Mouse (Mus musculus) stomach, postnatal 0 days (tissue): ENCODE data around the gene Olfr287.

Experiments
- CTCF ChIP-seq: IDR thresholded peaks from 2 replicates; pipeline ENCODE4 v1.5.1; 2016; ENCODE audit warnings: antibody characterized with exemption, low read depth, mild to moderate bottlenecking, moderate library complexity
- EP300 ChIP-seq: optimal IDR thresholded peaks from 2 replicates; pipeline ENCODE3; 2016; ENCODE audit warnings: antibody characterized with exemption

DNA sequence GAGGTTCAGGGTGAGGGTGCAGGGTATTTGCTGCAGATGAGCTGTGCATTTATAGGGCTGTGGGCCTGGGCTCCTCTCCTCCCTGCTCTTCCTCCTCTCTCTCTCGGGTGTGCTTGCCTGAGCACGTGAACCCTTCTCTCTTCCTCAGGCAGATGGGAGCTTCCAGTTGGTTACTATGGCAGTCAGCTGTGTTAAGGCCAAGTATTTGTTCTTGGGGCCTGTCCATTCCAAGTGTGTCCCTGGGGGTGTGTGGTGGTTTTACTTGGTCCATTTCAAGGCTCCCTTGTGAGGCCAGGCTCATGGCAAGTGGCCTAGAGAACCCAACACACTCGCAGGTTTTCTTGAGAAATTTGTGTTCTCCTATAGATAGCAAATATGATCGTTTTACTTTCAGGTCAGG lies at the start of gene Olfr287, which contains the start of gene Gm44579:
- TF ChIP-seq CTCF (no peak), EP300 (no peak)
